Mouse (Mus musculus) mature B cell (primary cell): Measurements from ENCODE around the gene Lcn5.
"Not testable (repeated sequence)": the region's sequence is repeated elsewhere in the genome, so short reads cannot be mapped to it uniquely, and the experiment has no call there.

Experiments used
- in situ Hi-C: fragments of 300-500 bp; cut with MboI; formaldehyde crosslinking; loops from 2 replicates; pipeline ENCODE4 v1.14.3; 2019

The Lcn5 gene

GRCm38 (mm10) chr2:25679559-25679958 lies 21.8 kb downstream of the Lcn5 start:
- in situ Hi-C loops = no loop called here

- in situ Hi-C loops = no loop called here
Observed at GRCm38 (mm10) chr2:25682426-25682825, 24.7 kb downstream of the Lcn5 start, which contains the start of gene Lcn10. Gene Lcn10, plus strand, starts transcription at chr2:25682726.

GRCm38 (mm10) chr2:25686941-25687340 lies 29.2 kb downstream of the Lcn5 start:
- in situ Hi-C loops = no loop called here

- in situ Hi-C loops = no loop called here
Observed at GRCm38 (mm10) chr2:25694605-25695004, 36.9 kb downstream of the Lcn5 start.

- in situ Hi-C loops = no loop called here
Observed at GRCm38 (mm10) chr2:25696951-25697350, 39.2 kb downstream of the Lcn5 start.

GRCm38 (mm10) chr2:25698696-25699095 lies 40.9 kb downstream of the Lcn5 start:
- in situ Hi-C loops = no loop called here

- in situ Hi-C loops = not testable (repeated sequence)
Observed at GRCm38 (mm10) chr2:25699743-25700142, 42.0 kb downstream of the Lcn5 start, which contains the start of gene Obp2a. Gene Obp2a, plus strand, starts transcription at chr2:25700043.

- in situ Hi-C loops = no loop called here
Observed at GRCm38 (mm10) chr2:25701001-25701400, 43.2 kb downstream of the Lcn5 start.

- in situ Hi-C loops = no loop called here
Observed at GRCm38 (mm10) chr2:25703706-25704105, 46.0 kb downstream of the Lcn5 start.

GRCm38 (mm10) chr2:25706643-25707481 lies 49.1 kb downstream of the Lcn5 start, which contains the start of gene Bmyc:
Gene Bmyc, plus strand, starts transcription at chr2:25706739.
- in situ Hi-C loops = no loop called here

- in situ Hi-C loops = no loop called here
Observed at GRCm38 (mm10) chr2:25708121-25708520, 50.4 kb downstream of the Lcn5 start.

- in situ Hi-C loops = not testable (repeated sequence)
Observed at GRCm38 (mm10) chr2:25709056-25709455, 51.3 kb downstream of the Lcn5 start.

- in situ Hi-C loops = not testable (repeated sequence)
Observed at GRCm38 (mm10) chr2:25709791-25710190, 52.0 kb downstream of the Lcn5 start.
